Mouse (Mus musculus) embryonic facial prominence, embryonic 11.5 days (tissue): ENCODE measurements around the gene Dmrtc2. TPM values are rescaled to one million over a fixed set of nuclear protein-coding genes. Genes with fewer than 3 reads are reported as not detected.
"Not testable (repeated sequence)": the region's sequence is repeated elsewhere in the genome, so short reads cannot be mapped to it uniquely, and the experiment has no call there.

Experiments
- ATAC-seq: fragments of 200-750 bp; cut with Nextera tagmentation; replicated peaks from 2 replicates; pipeline ENCODE4 v1.8.0; 2017; ENCODE audit warnings: low read depth; ENCODE audit not compliant: insufficient number of reproducible peaks, low FRiP score, low TSS enrichment
- DNase-seq: peaks from one replicate; pipeline ENCODE4 v3.0.0-alpha.2; 2015; ENCODE audit warnings: low spot score
- H3K27ac ChIP-seq: fragments of 300-500 bp; sonication (generic); replicated peaks from 2 replicates; pipeline ENCODE4 v1.5.1; 2014; ENCODE audit warnings: mild to moderate bottlenecking, low read depth, low read length, control low read depth
- H3K27me3 ChIP-seq: fragments of 300-500 bp; sonication (generic); 2 replicates; pipeline ENCODE4 v1.6.1; 2014; ENCODE audit warnings: mild to moderate bottlenecking, low read length, moderate library complexity, mixed read lengths; ENCODE audit not compliant: control insufficient read depth, insufficient read depth
- H3K36me3 ChIP-seq: fragments of 300-500 bp; sonication (generic); replicated peaks from 2 replicates; pipeline ENCODE4 v1.6.1; 2014; ENCODE audit warnings: low read depth, mild to moderate bottlenecking, low read length, moderate library complexity, mixed read lengths; ENCODE audit not compliant: control insufficient read depth, insufficient read depth
- H3K4me1 ChIP-seq: fragments of 300-500 bp; sonication (generic); 2 replicates; pipeline ENCODE4 v1.6.1; 2014; ENCODE audit warnings: low read length, mixed read lengths; ENCODE audit not compliant: control insufficient read depth, insufficient read depth
- H3K4me2 ChIP-seq: fragments of 300-500 bp; sonication (generic); 2 replicates; pipeline ENCODE4 v1.6.1; 2014; ENCODE audit warnings: low read depth, mild to moderate bottlenecking, control low read depth, low read length, moderate library complexity
- H3K4me3 ChIP-seq: fragments of 300-500 bp; sonication (generic); 2 replicates; pipeline ENCODE4 v1.5.1; 2014; ENCODE audit warnings: low read depth, low read length, control low read depth
- H3K9ac ChIP-seq: fragments of 300-500 bp; sonication (generic); replicated peaks from 2 replicates; pipeline ENCODE4 v1.6.1; 2014; ENCODE audit warnings: mild to moderate bottlenecking, control low read depth, low read length
- H3K9me3 ChIP-seq: fragments of 300-500 bp; sonication (generic); replicated peaks from 2 replicates; pipeline ENCODE4 v1.6.1; 2016; ENCODE audit warnings: mild to moderate bottlenecking, low read length, inconsistent platforms, mixed read lengths; ENCODE audit not compliant: control insufficient read depth
- WGBS: fragments of 180-500 bp; shearing (Covaris S2); extraction: QIAGEN DNeasy Blood & Tissue Kit; methylation state at CpG from one replicate; pipeline ENCODE4 v1.1.7; 2014; 5-methylcytosine and 5-hydroxymethylcytosine counted together
- polyA plus RNA-seq: library from polyadenylated mRNA; unstranded; fragments of >200 nt; fragmentation: Nextera tagmentation; extraction: Ambion mirVana; gene quantifications from 2 replicates; pipeline ENCODE4 v1.2.1, GENCODE M21; 2014

The Dmrtc2 gene
- not detected in 2 replicates for polyA plus RNA-seq

- H3K9me3 ChIP-seq, result no peaks in the 10 kb centered on the region
- H3K4me3 ChIP-seq, result no peak within 1 kb of the TSS
- WGBS, result 51% methylated on average over 39 of the region's 41 CpGs
- H3K36me3 ChIP-seq, result no peaks in the 10 kb centered on the region; the same call in 1 of the 2 replicates
- H3K4me2 ChIP-seq, result no peak within 1 kb of the TSS
- DNase-seq, result no peak
- ATAC-seq, result no peak
- H3K4me1 ChIP-seq, result no peaks in the 10 kb centered on the region
- no peak within 1 kb of the TSS for H3K9ac ChIP-seq
- H3K27me3 ChIP-seq, result no peaks in the 10 kb centered on the region
- H3K27ac ChIP-seq, result no peak within 1 kb of the TSS
Observed at GRCm38 (mm10) chr7:24869532-24870165, at the start of gene Dmrtc2, which contains the start of gene Lypd4. Dmrtc2 (plus strand) TSS chr7:24870057. Lypd4 (minus strand) TSS chr7:24869941.

- Histone ChIP-seq H3K36me3 (no peaks in the 10 kb centered on the region), H3K27ac (no peak overlapping the region), H3K4me2 (no peak overlapping the region), H3K4me1 (no peaks in the 10 kb centered on the region), H3K9me3 (no peaks in the 10 kb centered on the region), H3K9ac (no peak overlapping the region), H3K27me3 (no peaks in the 10 kb centered on the region), H3K4me3 (no peak overlapping the region)
- no peak for DNase-seq
- WGBS, result 71% methylated on average over 7 of the region's 7 CpGs
- ATAC-seq, result no peak
Observed at GRCm38 (mm10) chr7:24824452-24824851, 45.4 kb upstream of the Dmrtc2 start.

- Histone ChIP-seq H3K36me3 (no peaks in the 10 kb centered on the region), H3K27me3 (no peaks in the 10 kb centered on the region), H3K9ac (no peak overlapping the region), H3K9me3 (no peaks in the 10 kb centered on the region), H3K4me1 (no peaks in the 10 kb centered on the region), H3K27ac (no peak overlapping the region), H3K4me2 (no peak overlapping the region), H3K4me3 (no peak overlapping the region)
- DNase-seq, result no peak
- 93% methylated on average over 4 of the region's 4 CpGs for WGBS
- no peak for ATAC-seq
Observed at GRCm38 (mm10) chr7:24827181-24827580, 42.7 kb upstream of the Dmrtc2 start.

GRCm38 (mm10) chr7:24838732-24839409 is 31.0 kb upstream of the Dmrtc2 start:
- not testable (repeated sequence) for H3K9me3 ChIP-seq, DNase-seq, ATAC-seq, H3K4me2 ChIP-seq, H3K27me3 ChIP-seq, H3K27ac ChIP-seq, H3K4me3 ChIP-seq, H3K9ac ChIP-seq, H3K4me1 ChIP-seq, H3K36me3 ChIP-seq
- WGBS, result 68% methylated on average over 11 of the region's 13 CpGs

- H3K4me3 ChIP-seq, result no peak overlapping the region
- no peak for ATAC-seq
- H3K27me3 ChIP-seq, result no peaks in the 10 kb centered on the region
- no peak overlapping the region for H3K4me2 ChIP-seq
- H3K9me3 ChIP-seq, result no peaks in the 10 kb centered on the region
- H3K36me3 ChIP-seq, result no peaks in the 10 kb centered on the region
- no peak overlapping the region for H3K9ac ChIP-seq
- no peaks in the 10 kb centered on the region for H3K4me1 ChIP-seq
- H3K27ac ChIP-seq, result no peak overlapping the region
- DNase-seq, result no peak
- 66% methylated on average over 8 of the region's 8 CpGs for WGBS
Observed at GRCm38 (mm10) chr7:24839410-24839808, 30.4 kb upstream of the Dmrtc2 start.

- Histone ChIP-seq H3K27me3 (no peaks in the 10 kb centered on the region), H3K4me3 (no peak overlapping the region), H3K9ac (no peak overlapping the region), H3K9me3 (no peaks in the 10 kb centered on the region), H3K36me3 (no peaks in the 10 kb centered on the region), H3K27ac (no peak overlapping the region), H3K4me1 (no peaks in the 10 kb centered on the region), H3K4me2 (no peak overlapping the region)
- ATAC-seq (no peak), DNase-seq (no peak)
- 41% methylated on average over 3 of the region's 3 CpGs for WGBS
Observed at GRCm38 (mm10) chr7:24840331-24840730, 29.5 kb upstream of the Dmrtc2 start.

- Histone ChIP-seq H3K9me3 (no peaks in the 10 kb centered on the region), H3K4me3 (no peak overlapping the region), H3K4me2 (no peak overlapping the region), H3K4me1 (no peaks in the 10 kb centered on the region), H3K27me3 (no peaks in the 10 kb centered on the region), H3K36me3 (no peaks in the 10 kb centered on the region), H3K9ac (no peak overlapping the region), H3K27ac (no peak overlapping the region)
- 78% methylated on average over 4 of the region's 4 CpGs for WGBS
- DNase-seq (no peak), ATAC-seq (no peak)
Observed at GRCm38 (mm10) chr7:24841009-24841408, 28.8 kb upstream of the Dmrtc2 start.

- H3K4me3 ChIP-seq, result no peak overlapping the region
- no peak for ATAC-seq
- H3K4me2 ChIP-seq, result no peak overlapping the region
- H3K4me1 ChIP-seq, result no peaks in the 10 kb centered on the region
- no peak for DNase-seq
- no peaks in the 10 kb centered on the region for H3K27me3 ChIP-seq
- H3K36me3 ChIP-seq, result no peaks in the 10 kb centered on the region
- no peak overlapping the region for H3K27ac ChIP-seq
- 32% methylated on average over 5 of the region's 5 CpGs for WGBS
- H3K9me3 ChIP-seq, result no peaks in the 10 kb centered on the region
- H3K9ac ChIP-seq, result no peak overlapping the region
Observed at GRCm38 (mm10) chr7:24844144-24844543, 25.7 kb upstream of the Dmrtc2 start.
